Mouse (Mus musculus) stomach, embryonic 16.5 days (tissue): ENCODE measurements around the gene Mcam. TPM values are rescaled to one million over a fixed set of nuclear protein-coding genes. Genes with fewer than 3 reads are reported as not detected.

Source experiments
- ATAC-seq: fragments of 200-750 bp; cut with Nextera tagmentation; 2 replicates; pipeline ENCODE4 v1.8.0; 2017; ENCODE audit warnings: moderate number of reproducible peaks, moderate TSS enrichment; ENCODE audit not compliant: insufficient read depth, low FRiP score
- H3K27ac ChIP-seq: fragments of 300-500 bp; sonication (generic); 2 replicates; pipeline ENCODE4 v1.5.1; 2014; ENCODE audit warnings: low read length
- H3K27me3 ChIP-seq: fragments of 300-500 bp; sonication (generic); 2 replicates; pipeline ENCODE4 v1.6.1; 2014; ENCODE audit warnings: low read length, control low read depth, mixed read lengths; ENCODE audit not compliant: control insufficient read depth, insufficient read depth
- H3K36me3 ChIP-seq: fragments of 300-500 bp; sonication (generic); 2 replicates; pipeline ENCODE4 v1.6.1; 2014; ENCODE audit warnings: low read length; ENCODE audit not compliant: control insufficient read depth, insufficient read depth
- H3K4me1 ChIP-seq: fragments of 300-500 bp; sonication (generic); 2 replicates; pipeline ENCODE4 v1.6.1; 2014; ENCODE audit warnings: low read length, control low read depth, mixed read lengths; ENCODE audit not compliant: control insufficient read depth, insufficient read depth
- H3K4me2 ChIP-seq: fragments of 300-500 bp; sonication (generic); 2 replicates; pipeline ENCODE4 v1.6.1; 2014; ENCODE audit warnings: low read depth, low read length, mixed read lengths
- H3K4me3 ChIP-seq: fragments of 300-500 bp; sonication (generic); replicated peaks from 2 replicates; pipeline ENCODE4 v1.5.1; 2014; ENCODE audit warnings: mild to moderate bottlenecking, low read length
- H3K9ac ChIP-seq: fragments of 300-500 bp; sonication (generic); 2 replicates; pipeline ENCODE4 v1.6.1; 2014; ENCODE audit warnings: low read length
- H3K9me3 ChIP-seq: fragments of 300-500 bp; sonication (generic); replicated peaks from 2 replicates; pipeline ENCODE4 v1.6.1; 2016; ENCODE audit warnings: low read length, control low read depth; ENCODE audit not compliant: control insufficient read depth
- WGBS: fragments of 180-500 bp; shearing (Covaris S2); extraction: QIAGEN DNeasy Blood & Tissue Kit; methylation state at CpG from one replicate; pipeline ENCODE4 v1.1.7; 2014; 5-methylcytosine and 5-hydroxymethylcytosine counted together
- polyA plus RNA-seq: library from polyadenylated mRNA; unstranded; fragments of >200 nt; fragmentation: Nextera tagmentation; extraction: Ambion mirVana; gene quantifications from 2 replicates; pipeline ENCODE4 v1.2.1, GENCODE M21; 2015

The Mcam gene
- polyA plus RNA-seq, 1 experiment from 2014 or later: 53.6 TPM

- Histone ChIP-seq H3K27ac (no peak overlapping the region), H3K27me3 (no peaks in the 10 kb centered on the region), H3K4me1 (peaks cover 14% of the 10 kb centered on the region), H3K4me3 (no peak overlapping the region), H3K36me3 (no peaks in the 10 kb centered on the region), H3K9me3 (no peaks in the 10 kb centered on the region), H3K4me2 (no peak overlapping the region), H3K9ac (no peak overlapping the region)
- ATAC-seq: peak; percentile 79; the same call in 1 of the 2 replicates
- 38% methylated on average over 24 of the region's 24 CpGs for WGBS
These were observed 40.4 kb upstream of the Mcam start for GRCm38 (mm10) chr9:44093612-44094503.

- H3K9me3 ChIP-seq: no peaks in the 10 kb centered on the region
- peaks cover 8% of the 10 kb centered on the region for H3K4me1 ChIP-seq
- H3K4me2 ChIP-seq: no peak overlapping the region
- no peak overlapping the region for H3K9ac ChIP-seq
- H3K36me3 ChIP-seq: no peaks in the 10 kb centered on the region
- no peak overlapping the region for H3K4me3 ChIP-seq
- ATAC-seq: no peak
- H3K27me3 ChIP-seq: no peaks in the 10 kb centered on the region
- no peak overlapping the region for H3K27ac ChIP-seq
- 84% methylated on average over 3 of the region's 3 CpGs for WGBS
These were observed 39.5 kb upstream of the Mcam start for GRCm38 (mm10) chr9:44094737-44095136.

- Histone ChIP-seq H3K4me1 (peaks cover 8% of the 10 kb centered on the region), H3K27me3 (no peaks in the 10 kb centered on the region), H3K9me3 (no peaks in the 10 kb centered on the region), H3K36me3 (no peaks in the 10 kb centered on the region), H3K9ac (no peak overlapping the region), H3K4me3 (no peak overlapping the region), H3K27ac (no peak overlapping the region), H3K4me2 (no peak overlapping the region)
- 89% methylated on average over 9 of the region's 9 CpGs for WGBS
- ATAC-seq: no peak
These were observed 38.5 kb upstream of the Mcam start for GRCm38 (mm10) chr9:44095781-44096180.

- Histone ChIP-seq H3K36me3 (no peaks in the 10 kb centered on the region), H3K4me2 (no peak overlapping the region), H3K9me3 (no peaks in the 10 kb centered on the region), H3K4me3 (no peak overlapping the region), H3K4me1 (peaks cover 8% of the 10 kb centered on the region), H3K9ac (no peak overlapping the region), H3K27me3 (no peaks in the 10 kb centered on the region), H3K27ac (no peak overlapping the region)
- WGBS: 40% methylated on average over 9 of the region's 9 CpGs
- ATAC-seq: no peak
These were observed 37.7 kb upstream of the Mcam start for GRCm38 (mm10) chr9:44096536-44096935.

GRCm38 (mm10) chr9:44101490-44101889 lies 32.8 kb upstream of the Mcam start, which contains the start of gene Mfrp:
Mfrp (plus strand) TSS chr9:44101729.
- Histone ChIP-seq H3K4me1 (no peaks in the 10 kb centered on the region; the same call in 1 of the 2 replicates), H3K27ac (no peak within 1 kb of the TSS)
- ATAC-seq: no peak

GRCm38 (mm10) chr9:44104881-44105280 lies 29.4 kb upstream of the Mcam start:
- Histone ChIP-seq H3K36me3 (peaks cover 5% of the 10 kb centered on the region; the same call in 1 of the 2 replicates), H3K4me1 (peaks cover 31% of the 10 kb centered on the region), H3K9me3 (no peaks in the 10 kb centered on the region), H3K9ac (no peak overlapping the region), H3K27ac (no peak overlapping the region), H3K27me3 (no peaks in the 10 kb centered on the region), H3K4me3 (no peak overlapping the region), H3K4me2 (no peak overlapping the region)
- 86% methylated on average over 7 of the region's 7 CpGs for WGBS
- ATAC-seq: no peak

More at GRCm38 (mm10) chr9:44101490-44101889, 32.8 kb upstream of the Mcam start, which contains the start of gene Mfrp:
- Histone ChIP-seq H3K4me3 (no peak within 1 kb of the TSS), H3K9me3 (no peaks in the 10 kb centered on the region), H3K4me2 (no peak within 1 kb of the TSS), H3K9ac (no peak within 1 kb of the TSS), H3K36me3 (no peaks in the 10 kb centered on the region; the same call in 1 of the 2 replicates), H3K27me3 (no peaks in the 10 kb centered on the region)
- WGBS: 72% methylated on average over 9 of the region's 9 CpGs

GRCm38 (mm10) chr9:44105781-44106180 lies 28.5 kb upstream of the Mcam start:
- WGBS: 85% methylated on average over 10 of the region's 10 CpGs

GRCm38 (mm10) chr9:44106182-44106581 lies 28.1 kb upstream of the Mcam start:
- Histone ChIP-seq H3K4me1 (peaks cover 39% of the 10 kb centered on the region), H3K4me2 (no peak overlapping the region), H3K27me3 (no peaks in the 10 kb centered on the region), H3K27ac (no peak overlapping the region), H3K9me3 (no peaks in the 10 kb centered on the region), H3K4me3 (no peak overlapping the region), H3K36me3 (peaks cover 5% of the 10 kb centered on the region; the same call in 1 of the 2 replicates), H3K9ac (no peak overlapping the region)
- WGBS: 92% methylated on average over 7 of the region's 7 CpGs
- no peak for ATAC-seq

More at GRCm38 (mm10) chr9:44105781-44106180, 28.5 kb upstream of the Mcam start:
- Histone ChIP-seq H3K4me3 (no peak overlapping the region), H3K4me2 (no peak overlapping the region), H3K27me3 (no peaks in the 10 kb centered on the region), H3K4me1 (peaks cover 39% of the 10 kb centered on the region), H3K27ac (no peak overlapping the region), H3K9me3 (no peaks in the 10 kb centered on the region), H3K36me3 (peaks cover 5% of the 10 kb centered on the region; the same call in 1 of the 2 replicates), H3K9ac (no peak overlapping the region)
- ATAC-seq: no peak

GRCm38 (mm10) chr9:44106596-44106995 lies 27.7 kb upstream of the Mcam start:
- peak overlapping the region; percentile 4; the same call in 1 of the 2 replicates for H3K27ac ChIP-seq
- H3K36me3 ChIP-seq: peaks cover 5% of the 10 kb centered on the region; the same call in 1 of the 2 replicates
- 65% methylated on average over 4 of the region's 4 CpGs for WGBS
- no peaks in the 10 kb centered on the region for H3K27me3 ChIP-seq
- no peak overlapping the region for H3K4me3 ChIP-seq
- H3K4me2 ChIP-seq: no peak overlapping the region
- H3K4me1 ChIP-seq: peaks cover 39% of the 10 kb centered on the region
- no peak for ATAC-seq
- H3K9me3 ChIP-seq: no peaks in the 10 kb centered on the region
- no peak overlapping the region for H3K9ac ChIP-seq
